Mouse (Mus musculus) intestine, embryonic 16.5 days (tissue): Measurements from ENCODE around the gene Pcca. TPM values are rescaled to one million over a fixed set of nuclear protein-coding genes. Genes with fewer than 3 reads are reported as not detected.
"Not testable (repeated sequence)": the region's sequence is repeated elsewhere in the genome, so short reads cannot be mapped to it uniquely, and the experiment has no call there.

ENCODE experiments used
- ATAC-seq: fragments of 200-750 bp; cut with Nextera tagmentation; 2 replicates; pipeline ENCODE4 v1.8.0; 2017; ENCODE audit warnings: moderate TSS enrichment, moderate library complexity
- H3K27ac ChIP-seq: fragments of 300-500 bp; sonication (generic); 2 replicates; pipeline ENCODE4 v1.5.1; 2014; ENCODE audit warnings: mild to moderate bottlenecking, low read length
- H3K27me3 ChIP-seq: fragments of 300-500 bp; sonication (generic); replicated peaks from 2 replicates; pipeline ENCODE4 v1.6.1; 2014; ENCODE audit warnings: low read length, control low read depth, mixed read lengths; ENCODE audit not compliant: control insufficient read depth, insufficient read depth
- H3K36me3 ChIP-seq: fragments of 300-500 bp; sonication (generic); 2 replicates; pipeline ENCODE4 v1.6.1; 2014; ENCODE audit warnings: low read length, control low read depth; ENCODE audit not compliant: control insufficient read depth, insufficient read depth
- H3K4me1 ChIP-seq: fragments of 300-500 bp; sonication (generic); 2 replicates; pipeline ENCODE4 v1.6.1; 2014; ENCODE audit warnings: low read length, control low read depth, mixed read lengths; ENCODE audit not compliant: control insufficient read depth, insufficient read depth
- H3K4me2 ChIP-seq: fragments of 300-500 bp; sonication (generic); 2 replicates; pipeline ENCODE4 v1.6.1; 2014; ENCODE audit warnings: low read depth, low read length, control low read depth
- H3K4me3 ChIP-seq: fragments of 300-500 bp; sonication (generic); 2 replicates; pipeline ENCODE4 v1.5.1; 2014; ENCODE audit warnings: mild to moderate bottlenecking, low read length
- H3K9ac ChIP-seq: fragments of 300-500 bp; sonication (generic); 2 replicates; pipeline ENCODE4 v1.6.1; 2014; ENCODE audit warnings: low read depth, low read length
- H3K9me3 ChIP-seq: fragments of 300-500 bp; sonication (generic); 2 replicates; pipeline ENCODE4 v1.6.1; 2016; ENCODE audit warnings: low read length, control low read depth; ENCODE audit not compliant: control insufficient read depth
- WGBS: fragments of 180-500 bp; shearing (Covaris S2); extraction: QIAGEN DNeasy Blood & Tissue Kit; methylation state at CpG from one replicate; pipeline ENCODE4 v1.1.7; 2014; 5-methylcytosine and 5-hydroxymethylcytosine counted together
- polyA plus RNA-seq: library from polyadenylated mRNA; unstranded; fragments of >200 nt; fragmentation: Nextera tagmentation; extraction: Ambion mirVana; gene quantifications from 2 replicates; pipeline ENCODE4 v1.2.1, GENCODE M21; 2015

The Pcca gene
- polyA plus RNA-seq, 1 experiment from 2014 or later, result 17.3 TPM

GRCm38 (mm10) chr14:122584087-122584486, 50.0 kb downstream of the Pcca start:
- WGBS, result 88% methylated on average over 2 of the region's 2 CpGs
- not testable (repeated sequence) for H3K9me3 ChIP-seq, H3K27ac ChIP-seq, H3K4me2 ChIP-seq, H3K27me3 ChIP-seq, ATAC-seq, H3K36me3 ChIP-seq, H3K9ac ChIP-seq, H3K4me1 ChIP-seq, H3K4me3 ChIP-seq

GRCm38 (mm10) chr14:122586942-122587341, 52.8 kb downstream of the Pcca start:
- 77% methylated on average over 4 of the region's 4 CpGs for WGBS
- H3K9me3 ChIP-seq, result no peaks in the 10 kb centered on the region

GRCm38 (mm10) chr14:122597534-122597933, 63.4 kb downstream of the Pcca start:
- Histone ChIP-seq H3K4me3 (no peak overlapping the region), H3K27ac (no peak overlapping the region), H3K9ac (no peak overlapping the region), H3K36me3 (no peaks in the 10 kb centered on the region), H3K9me3 (no peaks in the 10 kb centered on the region), H3K4me1 (no peaks in the 10 kb centered on the region), H3K4me2 (no peak overlapping the region), H3K27me3 (no peaks in the 10 kb centered on the region)
- no peak for ATAC-seq
- WGBS, result 61% methylated on average over 5 of the region's 5 CpGs

More at GRCm38 (mm10) chr14:122586942-122587341, 52.8 kb downstream of the Pcca start:
- Histone ChIP-seq H3K27me3 (no peaks in the 10 kb centered on the region), H3K9ac (no peak overlapping the region), H3K4me1 (no peaks in the 10 kb centered on the region), H3K27ac (no peak overlapping the region), H3K4me2 (no peak overlapping the region), H3K4me3 (no peak overlapping the region), H3K36me3 (no peaks in the 10 kb centered on the region)
- no peak for ATAC-seq

- H3K36me3 ChIP-seq, result no peaks in the 10 kb centered on the region
- 77% methylated on average over 2 of the region's 2 CpGs for WGBS
- H3K4me2 ChIP-seq, result no peak overlapping the region
- no peaks in the 10 kb centered on the region for H3K9me3 ChIP-seq
- H3K9ac ChIP-seq, result no peak overlapping the region
- H3K4me3 ChIP-seq, result no peak overlapping the region
- H3K4me1 ChIP-seq, result no peaks in the 10 kb centered on the region
- H3K27ac ChIP-seq, result no peak overlapping the region
- ATAC-seq, result no peak
- H3K27me3 ChIP-seq, result no peaks in the 10 kb centered on the region
Measured at GRCm38 (mm10) chr14:122598802-122599201, 64.7 kb downstream of the Pcca start.

- Histone ChIP-seq H3K9me3 (no peaks in the 10 kb centered on the region), H3K4me3 (no peak overlapping the region), H3K27me3 (no peaks in the 10 kb centered on the region), H3K27ac (no peak overlapping the region), H3K36me3 (no peaks in the 10 kb centered on the region), H3K9ac (no peak overlapping the region), H3K4me2 (no peak overlapping the region), H3K4me1 (no peaks in the 10 kb centered on the region)
- no peak for ATAC-seq
- 65% methylated on average over 9 of the region's 9 CpGs for WGBS
Measured at GRCm38 (mm10) chr14:122599839-122600238, 65.7 kb downstream of the Pcca start.

- Histone ChIP-seq H3K27me3 (no peaks in the 10 kb centered on the region), H3K36me3 (no peaks in the 10 kb centered on the region), H3K4me3 (no peak overlapping the region), H3K4me1 (no peaks in the 10 kb centered on the region), H3K27ac (no peak overlapping the region), H3K9me3 (no peaks in the 10 kb centered on the region), H3K9ac (no peak overlapping the region), H3K4me2 (no peak overlapping the region)
- 84% methylated on average over 2 of the region's 2 CpGs for WGBS
- ATAC-seq, result no peak
Measured at GRCm38 (mm10) chr14:122602701-122603100, 68.6 kb downstream of the Pcca start.

- Histone ChIP-seq H3K9me3 (no peaks in the 10 kb centered on the region), H3K4me2 (no peak overlapping the region), H3K27ac (no peak overlapping the region), H3K4me1 (no peaks in the 10 kb centered on the region), H3K9ac (no peak overlapping the region), H3K4me3 (no peak overlapping the region), H3K27me3 (no peaks in the 10 kb centered on the region), H3K36me3 (no peaks in the 10 kb centered on the region)
- 69% methylated on average over 1 of the region's 1 CpGs for WGBS
- ATAC-seq, result no peak
Measured at GRCm38 (mm10) chr14:122606499-122606898, 72.4 kb downstream of the Pcca start.

GRCm38 (mm10) chr14:122607456-122607855, 73.3 kb downstream of the Pcca start:
- H3K27me3 ChIP-seq, result no peaks in the 10 kb centered on the region
- no peak overlapping the region for H3K9ac ChIP-seq
- no peak for ATAC-seq
- no peak overlapping the region for H3K27ac ChIP-seq
- H3K4me2 ChIP-seq, result no peak overlapping the region
- no peaks in the 10 kb centered on the region for H3K4me1 ChIP-seq
- no peaks in the 10 kb centered on the region for H3K9me3 ChIP-seq
- H3K4me3 ChIP-seq, result no peak overlapping the region
- H3K36me3 ChIP-seq, result no peaks in the 10 kb centered on the region
- 75% methylated on average over 4 of the region's 4 CpGs for WGBS

GRCm38 (mm10) chr14:122608323-122608722, 74.2 kb downstream of the Pcca start:
- H3K4me2 ChIP-seq, result no peak overlapping the region
- H3K9me3 ChIP-seq, result no peaks in the 10 kb centered on the region
- H3K4me1 ChIP-seq, result no peaks in the 10 kb centered on the region
- no peak overlapping the region for H3K4me3 ChIP-seq
- no peaks in the 10 kb centered on the region for H3K27me3 ChIP-seq
- H3K36me3 ChIP-seq, result no peaks in the 10 kb centered on the region
- no peak overlapping the region for H3K9ac ChIP-seq
- 87% methylated on average over 2 of the region's 2 CpGs for WGBS
- ATAC-seq, result no peak
- no peak overlapping the region for H3K27ac ChIP-seq

GRCm38 (mm10) chr14:122611035-122611434, 76.9 kb downstream of the Pcca start:
- Histone ChIP-seq H3K9me3 (no peaks in the 10 kb centered on the region), H3K4me2 (no peak overlapping the region), H3K36me3 (no peaks in the 10 kb centered on the region), H3K4me1 (no peaks in the 10 kb centered on the region), H3K27me3 (no peaks in the 10 kb centered on the region), H3K4me3 (no peak overlapping the region), H3K9ac (no peak overlapping the region), H3K27ac (no peak overlapping the region)
- no peak for ATAC-seq
- 91% methylated on average over 4 of the region's 4 CpGs for WGBS
